Mouse (Mus musculus) Patski (cell line): ENCODE data around the gene Ccdc157. TPM values are rescaled to one million over a fixed set of nuclear protein-coding genes. Genes with fewer than 3 reads are reported as not detected.

Source experiments
- ATAC-seq: fragments of 100-300 bp; one replicate; pipeline ENCODE4 v1.8.0; 2021
- CTCF ChIA-PET: fragments of 350-600 bp; sonication (Branson Sonifier 250); formaldehyde crosslinking; loops from one replicate; lab custom pipeline; 2022; ENCODE audit warnings: inconsistent platforms; lab: Charles Lee
- POLR2A ChIA-PET: fragments of 350-600 bp; sonication (Branson Sonifier 250); formaldehyde crosslinking; loops from one replicate; lab custom pipeline; 2022; ENCODE audit warnings: antibody characterized with exemption, inconsistent platforms; lab: Charles Lee
- DNase-seq: peaks from one replicate; pipeline ENCODE4 v3.0.0-alpha.2; 2011; ENCODE audit warnings: low read depth, low spot score
- H3K27me3 ChIP-seq: fragments of 371-371 bp; one replicate; pipeline ENCODE4 v1.5.1; 2021
- CTCF ChIP-seq: fragments of 100-300 bp; IDR thresholded peaks from one replicate; pipeline ENCODE4 v1.5.1; 2021
- in situ Hi-C: fragments of 300-500 bp; cut with MboI; formaldehyde crosslinking; loops from 3 replicates; pipeline ENCODE4 v1.11.1; 2018; ENCODE audit warnings: low pct_unique_long_range_greater_than_20kb, mixed read lengths
- polyA plus RNA-seq: library from polyadenylated mRNA; unstranded; gene quantifications from one replicate; pipeline ENCODE4 v1.2.3, GENCODE M21; 2021

The Ccdc157 gene
- polyA plus RNA-seq, 1 experiment from 2014 or later, result 17.3 TPM

- POLR2A ChIA-PET, result interaction anchor here (1.0 kb wide), 1 partner anchor 35 kb away, joined by 5 read pairs; no protein-coding TSS in a partner anchor
- in situ Hi-C loops, result no loop called here
- CTCF ChIA-PET, result interaction anchor here (0.6 to 2.2 kb wide), 15 partner anchors 9 to 50 kb away, joined by 3 to 11 read pairs (median 4); partner anchors contain the start of gene Castor1
- no peak for TF ChIP-seq CTCF
- no peak for DNase-seq
- no peaks in the 10 kb centered on the region for H3K27me3 ChIP-seq
- ATAC-seq, result peak; percentile 51
Observed at GRCm38 (mm10) chr11:4184251-4184952, 24.3 kb upstream of the Ccdc157 start.

GRCm38 (mm10) chr11:4183511-4183910 lies 23.4 kb upstream of the Ccdc157 start:
- no peak for DNase-seq
- ChIA-PET CTCF (interaction anchor here (1.0 to 2.2 kb wide), 11 partner anchors 10 to 49 kb away, joined by 3 to 11 read pairs (median 4); partner anchors contain the start of gene Castor1), POLR2A (interaction anchor here (0.8 to 1.3 kb wide), 3 partner anchors 9 to 35 kb away, joined by 4 to 5 read pairs (median 5); no protein-coding TSS in a partner anchor)
- ATAC-seq, result no peak
- in situ Hi-C loops, result no loop called here
- H3K27me3 ChIP-seq, result no peaks in the 10 kb centered on the region
- TF ChIP-seq CTCF, result no peak

- ChIA-PET POLR2A (interaction anchor here (1.3 to 1.8 kb wide), 3 partner anchors 8 to 34 kb away, joined by 4 read pairs; partner anchors contain the start of genes Ccdc157 and Sf3a1), CTCF (interaction anchor here (1.1 kb wide), 1 partner anchor 14 kb away, joined by 3 read pairs; no protein-coding TSS in a partner anchor)
- DNase-seq, result no peak
- no peak for ATAC-seq
- H3K27me3 ChIP-seq, result no peaks in the 10 kb centered on the region
- no peak for TF ChIP-seq CTCF
- in situ Hi-C loops, result no loop called here
Observed at GRCm38 (mm10) chr11:4182061-4182460, 22.0 kb upstream of the Ccdc157 start.

- no peak for ATAC-seq
- DNase-seq, result no peak
Observed at GRCm38 (mm10) chr11:4177716-4178115, 17.6 kb upstream of the Ccdc157 start.

GRCm38 (mm10) chr11:4174586-4174985 lies 14.5 kb upstream of the Ccdc157 start:
- no peaks in the 10 kb centered on the region for H3K27me3 ChIP-seq
- ChIA-PET CTCF (interaction anchor here (1.1 kb wide), 2 partner anchors 9 to 45 kb away, joined by 3 to 4 read pairs; no protein-coding TSS in a partner anchor), POLR2A (interaction anchor here (1.3 kb wide), 1 partner anchor 8 kb away, joined by 4 read pairs; no protein-coding TSS in a partner anchor)
- ATAC-seq (no peak), DNase-seq (no peak)
- in situ Hi-C loops, result no loop called here
- TF ChIP-seq CTCF, result no peak

More at GRCm38 (mm10) chr11:4177716-4178115, 17.6 kb upstream of the Ccdc157 start:
- ChIA-PET CTCF (no interaction called here), POLR2A (interaction anchor here (1.2 to 1.7 kb wide), 2 partner anchors 12 to 18 kb away, joined by 3 to 5 read pairs; partner anchors contain the start of genes Ccdc157 and Sf3a1)
- no peaks in the 10 kb centered on the region for H3K27me3 ChIP-seq
- TF ChIP-seq CTCF, result no peak
- in situ Hi-C loops, result no loop called here

- ATAC-seq (no peak), DNase-seq (no peak)
- ChIA-PET POLR2A (interaction anchor here (1.3 kb wide), 1 partner anchor 12 kb away, joined by 5 read pairs; no protein-coding TSS in a partner anchor), CTCF (interaction anchor here (0.8 to 1.6 kb wide), 3 partner anchors 8 to 24 kb away, joined by 3 to 4 read pairs (median 3); no protein-coding TSS in a partner anchor)
- in situ Hi-C loops, result no loop called here
- no peaks in the 10 kb centered on the region for H3K27me3 ChIP-seq
- TF ChIP-seq CTCF, result no peak
Observed at GRCm38 (mm10) chr11:4166467-4167090, 6.5 kb upstream of the Ccdc157 start.

- H3K27me3 ChIP-seq, result no peaks in the 10 kb centered on the region
- ChIA-PET POLR2A (no interaction called here), CTCF (no interaction called here)
- in situ Hi-C loops, result no loop called here
- ATAC-seq (no peak), DNase-seq (no peak)
- no peak for TF ChIP-seq CTCF
Observed at GRCm38 (mm10) chr11:4164701-4165100, 4.6 kb upstream of the Ccdc157 start.

GRCm38 (mm10) chr11:4160758-4161480 lies 826 bp upstream of the Ccdc157 start:
- DNase-seq (no peak), ATAC-seq (no peak)
- H3K27me3 ChIP-seq, result no peaks in the 10 kb centered on the region
- no peak for TF ChIP-seq CTCF
- ChIA-PET POLR2A (interaction anchor here (0.6 to 2.0 kb wide), 2 partner anchors 18 to 44 kb away, joined by 3 to 5 read pairs; no protein-coding TSS in a partner anchor), CTCF (interaction anchor here (1.1 to 1.5 kb wide), 3 partner anchors 9 to 59 kb away, joined by 3 to 4 read pairs (median 3); no protein-coding TSS in a partner anchor)
- in situ Hi-C loops, result no loop called here

GRCm38 (mm10) chr11:4158676-4159075 lies 1.4 kb downstream of the Ccdc157 start:
- no peaks in the 10 kb centered on the region for H3K27me3 ChIP-seq
- ChIA-PET CTCF (interaction anchor here (1.2 to 1.4 kb wide), 2 partner anchors 9 to 17 kb away, joined by 3 read pairs; no protein-coding TSS in a partner anchor), POLR2A (no interaction called here)
- TF ChIP-seq CTCF, result no peak
- DNase-seq (no peak), ATAC-seq (no peak)
- in situ Hi-C loops, result no loop called here

GRCm38 (mm10) chr11:4155641-4156040 lies 4.5 kb downstream of the Ccdc157 start:
- CTCF ChIA-PET, result no interaction called here
- DNase-seq (no peak), ATAC-seq (no peak)
- no peaks in the 10 kb centered on the region for H3K27me3 ChIP-seq
- in situ Hi-C loops, result no loop called here
- TF ChIP-seq CTCF, result no peak
- POLR2A ChIA-PET, result no interaction called here
